Mouse (Mus musculus) lung, postnatal 0 days (tissue): ENCODE measurements around the gene Nop14. TPM values are rescaled to one million over a fixed set of nuclear protein-coding genes. Genes with fewer than 3 reads are reported as not detected.
A peak's percentile ranks its signal among the peaks of the same experiment; 100 is the strongest.

Source experiments
- ATAC-seq: fragments of 200-750 bp; cut with Nextera tagmentation; 2 replicates; pipeline ENCODE4 v1.8.0; 2017; ENCODE audit warnings: moderate library complexity
- DNase-seq: peaks from one replicate; pipeline ENCODE4 v3.0.0-alpha.2; 2016; ENCODE audit warnings: low spot score
- H3K27ac ChIP-seq: fragments of 300-500 bp; sonication (generic); 2 replicates; pipeline ENCODE4 v1.5.1; 2014; ENCODE audit warnings: antibody characterized with exemption, mild to moderate bottlenecking, low read length, mixed read lengths
- H3K27me3 ChIP-seq: fragments of 300-500 bp; sonication (generic); replicated peaks from 2 replicates; pipeline ENCODE4 v1.6.1; 2014; ENCODE audit warnings: low read length, mixed read lengths; ENCODE audit not compliant: insufficient read depth
- H3K36me3 ChIP-seq: fragments of 300-500 bp; sonication (generic); 2 replicates; pipeline ENCODE4 v1.6.1; 2014; ENCODE audit warnings: low read length, mixed read lengths; ENCODE audit not compliant: insufficient read depth
- H3K4me1 ChIP-seq: fragments of 300-500 bp; sonication (generic); 2 replicates; pipeline ENCODE4 v1.6.1; 2014; ENCODE audit warnings: antibody characterized with exemption, low read depth, low read length, mixed read lengths; ENCODE audit not compliant: insufficient read depth
- H3K4me2 ChIP-seq: fragments of 300-500 bp; sonication (generic); replicated peaks from 2 replicates; pipeline ENCODE4 v1.6.1; 2014; ENCODE audit warnings: low read depth, mild to moderate bottlenecking, low read length, moderate library complexity, mixed read lengths
- H3K4me3 ChIP-seq: fragments of 300-500 bp; sonication (generic); 2 replicates; pipeline ENCODE4 v1.5.1; 2014; ENCODE audit warnings: low read depth, low read length
- H3K9ac ChIP-seq: fragments of 300-500 bp; sonication (generic); replicated peaks from 2 replicates; pipeline ENCODE4 v1.6.1; 2014; ENCODE audit warnings: low read depth, mild to moderate bottlenecking
- H3K9me3 ChIP-seq: fragments of 300-500 bp; sonication (generic); 2 replicates; pipeline ENCODE4 v1.6.1; 2016; ENCODE audit warnings: low read length, mixed read lengths
- CTCF ChIP-seq: IDR thresholded peaks from 2 replicates; pipeline ENCODE4 v1.5.1; 2016; ENCODE audit warnings: antibody characterized with exemption, mild to moderate bottlenecking
- EP300 ChIP-seq: IDR thresholded peaks from 2 replicates; pipeline ENCODE4 v1.6.1; 2016; ENCODE audit warnings: antibody characterized with exemption, mild to moderate bottlenecking, control low read depth
- WGBS: fragments of 180-500 bp; shearing (Covaris S2); extraction: QIAGEN DNeasy Blood & Tissue Kit; methylation state at CpG from one replicate; pipeline ENCODE4 v1.1.7; 2014; 5-methylcytosine and 5-hydroxymethylcytosine counted together
- polyA plus RNA-seq: library from polyadenylated mRNA; unstranded; fragments of >200 nt; fragmentation: Nextera tagmentation; extraction: Ambion mirVana; gene quantifications from 2 replicates; pipeline ENCODE4 v1.2.1, GENCODE M21; 2015

The Nop14 gene
- 11.1 and 11.6 TPM in 2 replicates for polyA plus RNA-seq

- H3K9ac ChIP-seq, result peak within 1 kb of the TSS; percentile 65
- peak; percentile 100 for ATAC-seq
- DNase-seq, result peak; percentile 100
- peak within 1 kb of the TSS; percentile 74 for H3K4me2 ChIP-seq
- no peaks in the 10 kb centered on the region for H3K4me1 ChIP-seq
- H3K27me3 ChIP-seq, result no peaks in the 10 kb centered on the region
- peak within 1 kb of the TSS; percentile 91 for H3K27ac ChIP-seq
- no peaks in the 10 kb centered on the region for H3K9me3 ChIP-seq
- TF ChIP-seq CTCF, result peak; percentile 94
- TF ChIP-seq EP300, result peak; percentile 76
- H3K36me3 ChIP-seq, result 0 out of 2 replicates have a peak, but pooled peaks cover 13% of the 10 kb centered on the region
- WGBS, result under 1% methylated on average over 59 of the region's 60 CpGs
- H3K4me3 ChIP-seq, result peak within 1 kb of the TSS; percentile 60
Measured at GRCm38 (mm10) chr5:34659686-34660590, at the start of gene Nop14, which contains the start of gene Grk4. Nop14 (minus strand) TSS chr5:34660148. Grk4 (plus strand) TSS chr5:34660379.

GRCm38 (mm10) chr5:34708436-34708835 lies 48.5 kb upstream of the Nop14 start:
- TF ChIP-seq CTCF, result no peak
- no peak for TF ChIP-seq EP300

GRCm38 (mm10) chr5:34695521-34695920 lies 35.6 kb upstream of the Nop14 start:
- WGBS, result 58% methylated on average over 5 of the region's 5 CpGs
- Histone ChIP-seq H3K9me3 (no peaks in the 10 kb centered on the region), H3K27me3 (no peaks in the 10 kb centered on the region), H3K4me1 (no peaks in the 10 kb centered on the region), H3K36me3 (no peaks in the 10 kb centered on the region), H3K4me2 (no peak overlapping the region), H3K9ac (no peak overlapping the region), H3K4me3 (no peak overlapping the region), H3K27ac (no peak overlapping the region)
- ATAC-seq, result no peak
- TF ChIP-seq CTCF, result no peak
- TF ChIP-seq EP300, result no peak
- DNase-seq, result peak; percentile 27

More at GRCm38 (mm10) chr5:34708436-34708835, 48.5 kb upstream of the Nop14 start:
- Histone ChIP-seq H3K4me1 (no peaks in the 10 kb centered on the region), H3K27me3 (no peaks in the 10 kb centered on the region), H3K27ac (no peak overlapping the region), H3K4me2 (no peak overlapping the region), H3K36me3 (no peaks in the 10 kb centered on the region), H3K9me3 (no peaks in the 10 kb centered on the region), H3K9ac (no peak overlapping the region), H3K4me3 (no peak overlapping the region)
- WGBS, result 92% methylated on average over 1 of the region's 1 CpGs
- no peak for ATAC-seq
- no peak for DNase-seq

- Histone ChIP-seq H3K27me3 (no peaks in the 10 kb centered on the region), H3K9me3 (no peaks in the 10 kb centered on the region), H3K4me3 (no peak overlapping the region), H3K4me2 (no peak overlapping the region), H3K9ac (no peak overlapping the region), H3K27ac (no peak overlapping the region), H3K4me1 (no peaks in the 10 kb centered on the region), H3K36me3 (no peaks in the 10 kb centered on the region)
- no peak for DNase-seq
- no peak for TF ChIP-seq EP300
- WGBS, result 58% methylated on average over 2 of the region's 2 CpGs
- no peak for ATAC-seq
Measured at GRCm38 (mm10) chr5:34692782-34693181, 32.8 kb upstream of the Nop14 start.

- H3K4me2 ChIP-seq, result no peak overlapping the region
- DNase-seq (no peak), ATAC-seq (no peak)
- no peak overlapping the region for H3K4me3 ChIP-seq
- no peak overlapping the region for H3K27ac ChIP-seq
- H3K4me1 ChIP-seq, result no peaks in the 10 kb centered on the region
- H3K36me3 ChIP-seq, result no peaks in the 10 kb centered on the region
- no peaks in the 10 kb centered on the region for H3K9me3 ChIP-seq
- TF ChIP-seq CTCF, result no peak
- no peak for TF ChIP-seq EP300
- H3K9ac ChIP-seq, result no peak overlapping the region
- H3K27me3 ChIP-seq, result no peaks in the 10 kb centered on the region
- WGBS, result 89% methylated on average over 1 of the region's 1 CpGs
Measured at GRCm38 (mm10) chr5:34689868-34690267, 29.9 kb upstream of the Nop14 start.

GRCm38 (mm10) chr5:34670280-34670679 lies 10.3 kb upstream of the Nop14 start:
- 82% methylated on average over 4 of the region's 4 CpGs for WGBS
- ATAC-seq, result no peak
- TF ChIP-seq EP300, result no peak
- TF ChIP-seq CTCF, result peak; percentile 49

More at GRCm38 (mm10) chr5:34670280-34670679, 10.3 kb upstream of the Nop14 start:
- no peak overlapping the region for H3K4me3 ChIP-seq
- no peaks in the 10 kb centered on the region for H3K27me3 ChIP-seq
- no peak overlapping the region for H3K4me2 ChIP-seq
- peak; percentile 39 for DNase-seq
- no peaks in the 10 kb centered on the region for H3K4me1 ChIP-seq
- H3K27ac ChIP-seq, result no peak overlapping the region
- no peaks in the 10 kb centered on the region for H3K36me3 ChIP-seq
- no peak overlapping the region for H3K9ac ChIP-seq
- no peaks in the 10 kb centered on the region for H3K9me3 ChIP-seq
